Mouse (Mus musculus): ENCODE data around the gene Rwdd3. TPM values are rescaled to one million over a fixed set of nuclear protein-coding genes. Genes with fewer than 3 reads are reported as not detected.

Gene Rwdd3
- total RNA-seq (2021), result 1 to 10 TPM; 3.0 to 3.1 TPM

DNA sequence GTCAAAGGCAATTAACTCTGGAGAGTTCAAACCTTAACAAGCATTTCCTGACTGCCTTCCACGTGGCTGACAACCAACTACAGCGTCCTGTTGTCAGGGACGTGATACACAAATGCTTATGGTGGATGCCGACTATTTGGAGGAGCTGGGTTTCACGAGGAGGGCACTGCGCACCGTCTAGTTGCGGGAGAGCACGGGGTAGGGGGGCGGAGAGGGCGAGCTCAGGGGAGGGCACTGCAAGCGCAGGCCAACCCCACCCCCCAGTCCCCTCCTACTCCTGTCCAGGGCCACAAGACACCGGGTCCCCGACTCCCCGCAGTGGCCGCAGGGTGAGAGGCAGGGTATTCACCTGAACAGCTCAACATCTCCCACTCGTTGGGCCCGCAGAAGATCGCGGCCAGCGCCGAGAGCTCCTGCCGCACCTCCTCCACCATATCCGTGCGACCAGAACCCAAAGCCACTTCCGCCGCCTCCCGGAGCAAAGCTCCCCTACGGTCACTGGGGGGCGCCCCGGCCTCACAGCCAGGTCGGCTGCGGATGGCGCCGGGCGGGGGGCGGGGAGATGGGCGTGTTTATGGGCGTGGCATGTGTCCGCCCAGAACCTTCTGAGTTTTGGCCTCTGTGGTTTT, at the start of gene Rwdd3:
Rwdd3 (minus strand) TSS at position 453 of the 629 bp plus-strand sequence.
- intact Hi-C loops (cut with DNase I), result loop anchor here (2.0 to 10.0 kb wide), 4 partner anchors 91 to 563 kb away; no protein-coding TSS in a partner anchor
- peak; percentile 92 to 93 for DNase-seq

DNA sequence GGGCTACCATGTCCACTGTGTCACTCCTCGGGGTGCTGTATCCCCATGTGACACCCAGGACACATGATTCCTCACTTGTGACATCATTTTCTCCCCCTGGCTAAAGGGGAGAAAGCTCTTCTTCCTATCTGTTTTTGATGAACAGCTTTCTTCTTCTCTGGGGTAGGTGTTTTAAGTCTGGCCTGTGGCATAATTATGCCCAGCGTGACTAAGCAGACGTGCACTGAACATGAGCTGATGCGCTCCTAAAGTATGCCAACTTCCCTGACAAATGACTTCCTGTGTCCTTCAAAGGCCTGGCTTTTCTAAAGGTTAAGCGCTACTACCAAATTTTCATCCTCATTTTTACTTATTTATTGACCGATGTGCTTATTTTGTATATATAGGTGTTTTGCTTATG, 45.5 kb upstream of the Rwdd3 start:
- intact Hi-C loops (cut with DNase I), result no loop called here
- no peak for DNase-seq

- DNase-seq, result no peak
- intact Hi-C loops (cut with DNase I), result no loop called here
Measured at GRCm38 (mm10) chr3:121213501-121213900, 42.0 kb upstream of the Rwdd3 start.

DNA sequence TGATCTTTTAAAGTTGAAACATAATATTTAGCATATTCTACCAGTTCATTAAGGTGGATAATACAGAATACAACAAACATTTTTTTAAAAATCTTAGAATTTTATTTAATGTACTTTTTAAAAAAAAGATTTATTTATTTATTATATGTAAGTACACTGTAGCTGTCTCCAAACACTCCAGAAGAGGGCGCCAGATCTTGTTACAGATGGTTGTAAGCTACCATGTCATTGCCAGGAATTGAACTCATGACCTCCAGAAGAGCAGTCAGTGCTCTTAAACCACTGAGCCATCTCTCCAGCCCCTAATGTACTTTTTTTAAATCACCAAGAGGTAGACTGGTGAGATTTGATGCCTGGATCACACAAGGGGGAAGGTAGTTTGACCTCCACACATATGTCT, 40.7 kb upstream of the Rwdd3 start:
- intact Hi-C loops (cut with DNase I), result no loop called here
- no peak for DNase-seq

GRCm38 (mm10) chr3:121208994-121209393, 37.5 kb upstream of the Rwdd3 start:
- intact Hi-C loops (cut with DNase I), result no loop called here
- no peak for DNase-seq

DNA sequence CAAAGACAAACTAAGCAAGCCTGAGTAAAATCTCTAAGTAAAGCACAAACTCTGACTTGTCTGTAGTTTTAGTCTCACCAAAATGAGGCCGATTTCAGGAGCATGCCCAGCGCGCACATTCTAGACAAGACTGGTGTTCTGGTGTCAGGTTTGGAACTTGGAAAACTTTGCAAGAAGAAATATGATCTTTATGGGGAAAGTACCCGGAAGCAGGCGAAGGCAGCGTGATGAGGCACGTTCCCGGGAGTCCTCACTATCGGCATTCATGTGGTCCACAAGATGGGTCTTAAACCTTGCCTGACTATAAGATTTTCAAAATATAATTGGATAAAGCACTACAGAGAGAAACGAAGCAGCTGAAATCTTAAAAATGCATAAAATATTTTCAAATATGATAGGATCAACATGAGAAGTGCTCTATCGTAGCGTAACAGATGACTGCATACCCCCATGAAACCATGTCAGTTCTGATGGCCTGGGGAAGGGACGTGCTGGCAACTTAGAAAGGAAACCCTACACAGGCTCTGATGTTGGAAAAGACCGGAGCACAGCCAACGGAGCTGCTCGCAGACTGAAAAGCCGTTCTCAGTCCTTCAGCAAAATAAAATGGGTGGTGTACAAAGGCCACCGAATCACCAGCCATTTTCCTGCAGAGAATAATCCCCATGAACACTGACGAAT, 34.8 kb upstream of the Rwdd3 start:
- no peak for DNase-seq
- intact Hi-C loops (cut with DNase I), result no loop called here

GRCm38 (mm10) chr3:121202638-121203037, 31.1 kb upstream of the Rwdd3 start:
- no peak for DNase-seq
- intact Hi-C loops (cut with DNase I), result no loop called here

- intact Hi-C loops (cut with DNase I), result no loop called here
- DNase-seq, result no peak
Measured at GRCm38 (mm10) chr3:121201012-121201747, 29.7 kb upstream of the Rwdd3 start.

DNA sequence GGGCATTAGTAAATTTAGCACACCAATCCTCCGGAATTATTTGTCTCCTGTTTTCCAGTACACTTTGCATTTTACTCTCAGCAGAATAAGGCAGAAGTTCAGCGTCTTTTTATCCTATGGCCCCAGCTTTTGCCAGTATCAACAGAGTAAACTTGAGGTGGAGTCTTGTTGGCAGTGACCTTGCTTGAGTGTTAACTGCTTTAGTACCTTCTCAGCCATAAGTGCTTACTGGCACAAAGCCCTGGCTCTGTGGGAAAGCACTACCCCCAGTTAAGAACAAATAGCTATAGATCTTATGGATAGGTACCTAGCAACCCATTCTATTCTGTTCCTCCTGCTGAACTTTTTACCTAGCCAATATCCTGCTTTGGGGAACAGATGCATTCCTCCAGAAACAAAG, 17.7 kb upstream of the Rwdd3 start:
- intact Hi-C loops (cut with DNase I), result no loop called here
- DNase-seq, result no peak

DNA sequence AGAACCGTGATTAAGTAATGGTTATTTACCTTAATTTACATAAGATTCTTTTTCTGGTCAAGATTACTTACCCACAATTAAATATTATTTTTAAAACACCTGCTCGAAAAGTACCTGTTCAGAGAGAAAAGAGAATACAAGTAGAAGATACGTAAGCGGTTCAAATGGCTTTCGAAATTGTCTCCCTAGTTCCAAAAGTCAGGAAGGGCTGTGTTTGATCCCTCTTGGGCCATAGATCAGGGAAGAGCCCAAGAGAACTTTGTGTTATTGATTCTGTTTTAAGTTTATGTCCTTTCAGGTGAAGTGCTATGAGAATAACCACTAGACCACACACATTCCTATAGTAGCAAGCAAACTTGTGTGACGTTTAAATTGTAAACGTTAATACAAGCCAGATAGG, 16.0 kb upstream of the Rwdd3 start:
- DNase-seq, result no peak

DNA sequence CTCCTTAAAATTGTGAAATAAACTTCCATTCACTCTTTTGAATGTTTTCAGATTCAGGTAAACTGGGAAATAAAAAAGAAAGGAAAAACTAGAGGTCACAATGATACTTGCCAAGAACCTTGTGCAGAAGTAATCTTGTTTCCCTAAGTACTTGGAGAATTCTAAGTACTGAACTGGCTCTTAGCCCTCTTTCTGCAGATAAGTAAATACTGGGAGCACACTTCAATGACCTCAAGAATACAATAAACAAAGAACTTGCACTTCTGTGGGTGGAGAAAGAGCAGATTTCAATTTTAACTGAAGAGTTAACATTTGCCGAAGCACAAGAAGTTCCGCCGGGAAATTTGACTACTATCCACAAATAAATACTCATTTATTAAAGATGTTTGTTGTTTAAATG, 15.4 kb upstream of the Rwdd3 start:
- intact Hi-C loops (cut with DNase I), result no loop called here
- DNase-seq, result no peak

More for the DNA sequence above, 16.0 kb upstream of the Rwdd3 start:
- intact Hi-C loops (cut with DNase I), result no loop called here

DNA sequence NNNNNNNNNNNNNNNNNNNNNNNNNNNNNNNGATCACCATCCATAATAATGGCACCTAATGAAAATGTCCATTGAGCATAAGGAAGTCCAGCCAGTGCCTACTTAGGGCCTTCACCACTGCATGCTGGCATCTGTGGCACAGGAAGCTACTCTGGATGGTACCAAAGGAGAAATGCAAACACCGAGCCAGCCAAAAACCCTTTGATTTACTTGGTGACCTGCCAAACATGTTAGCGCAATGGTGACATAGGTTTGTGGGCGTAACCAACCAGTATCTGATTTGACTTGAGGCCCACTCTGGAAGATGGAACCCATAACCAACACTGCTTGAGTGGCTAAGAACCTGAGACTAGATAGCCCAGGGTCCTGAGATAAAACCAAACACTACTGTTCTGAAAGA, 13.7 kb upstream of the Rwdd3 start:
- intact Hi-C loops (cut with DNase I), result no loop called here
- DNase-seq, result no peak

GRCm38 (mm10) chr3:121176011-121176410, 4.5 kb upstream of the Rwdd3 start:
- no peak for DNase-seq
- intact Hi-C loops (cut with DNase I), result loop anchor here (10.0 kb wide), 1 partner anchor 559 kb away; no protein-coding TSS in a partner anchor

DNA sequence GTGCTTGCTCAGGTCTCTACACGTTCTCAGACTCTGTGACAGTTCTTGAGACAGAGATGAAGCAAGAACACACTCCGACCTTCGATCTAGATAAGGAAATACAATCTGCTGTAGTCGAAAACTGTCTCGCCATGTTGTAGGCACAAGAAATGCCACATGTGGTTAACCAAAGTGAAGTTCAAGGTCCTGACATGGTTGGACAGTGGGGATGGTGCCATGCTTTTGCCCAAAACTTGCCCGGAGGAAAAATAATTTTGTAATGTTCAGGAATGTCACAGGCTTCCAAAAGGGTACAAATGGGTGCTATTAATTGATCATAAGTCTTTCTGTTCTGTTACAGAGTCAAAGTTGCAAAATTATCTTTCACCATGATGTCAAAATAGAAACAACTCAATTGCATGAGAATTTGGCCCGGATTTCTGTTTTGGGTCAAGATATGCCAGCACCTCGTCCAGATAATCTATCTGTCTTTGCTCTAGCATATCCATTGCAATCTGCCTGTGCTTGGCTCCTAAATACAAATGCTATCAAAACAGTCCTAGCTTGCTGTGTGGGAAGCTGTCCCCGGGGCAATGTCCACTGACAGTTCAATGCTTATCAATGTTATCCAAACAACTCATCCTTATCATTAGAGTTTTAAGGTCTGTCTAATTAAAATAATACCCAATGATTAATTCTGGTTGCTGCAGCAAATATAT, 2.9 kb upstream of the Rwdd3 start:
- intact Hi-C loops (cut with DNase I), result loop anchor here (5.0 to 10.0 kb wide), 3 partner anchors 88 to 560 kb away; no protein-coding TSS in a partner anchor
- DNase-seq, result no peak

DNA sequence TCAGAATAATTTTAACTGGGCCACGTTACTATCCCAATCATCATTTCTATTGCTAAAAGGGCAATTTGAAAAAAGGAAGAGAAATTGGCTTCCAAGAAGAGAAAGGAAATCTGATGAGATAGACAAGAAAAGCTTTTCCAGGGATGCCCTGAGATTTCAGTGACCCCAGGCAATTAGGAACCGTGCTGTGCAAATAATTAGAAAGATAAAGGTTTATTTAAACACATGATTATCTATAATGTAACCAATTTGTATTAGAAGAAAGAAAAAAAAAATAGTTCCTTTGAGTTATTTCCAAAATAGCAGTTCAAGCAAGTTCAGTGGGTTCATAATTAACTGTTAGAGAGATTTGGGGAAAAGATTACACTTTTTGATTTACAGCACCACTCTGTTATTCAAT, 1.2 kb upstream of the Rwdd3 start:
- DNase-seq, result no peak
- intact Hi-C loops (cut with DNase I), result loop anchor here (2.0 to 10.0 kb wide), 4 partner anchors 90 to 562 kb away; partner anchors contain the start of gene Alg14

GRCm38 (mm10) chr3:121171872-121172265, 374 bp upstream of the Rwdd3 start:
- intact Hi-C loops (cut with DNase I), result loop anchor here (2.0 to 10.0 kb wide), 5 partner anchors 90 to 563 kb away; partner anchors contain the start of gene Alg14
- no peak for DNase-seq

DNA sequence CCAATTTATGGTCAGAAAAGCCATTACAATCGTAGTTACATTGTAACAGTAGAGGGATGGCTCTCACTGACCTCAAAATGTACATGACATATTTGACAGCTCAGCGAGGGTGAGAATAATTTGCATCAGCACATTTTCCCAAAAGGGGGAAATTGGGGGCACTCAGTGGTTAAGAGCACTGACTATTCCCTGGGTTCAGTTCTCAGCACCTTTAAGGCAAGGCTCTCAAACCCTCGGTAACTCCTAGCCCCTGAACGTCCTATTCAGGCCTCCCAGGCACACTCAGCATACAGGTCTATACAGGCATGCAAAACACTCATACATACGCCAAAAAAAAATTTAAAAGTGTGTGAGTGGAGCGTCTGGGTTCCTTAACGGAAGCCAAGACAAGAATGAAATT, 864 bp downstream of the Rwdd3 start:
- no peak for DNase-seq
- intact Hi-C loops (cut with DNase I), result loop anchor here (2.0 to 10.0 kb wide), 4 partner anchors 92 to 564 kb away; no protein-coding TSS in a partner anchor

GRCm38 (mm10) chr3:121169092-121169942, 2.2 kb downstream of the Rwdd3 start:
- no peak for DNase-seq
- intact Hi-C loops (cut with DNase I), result no loop called here

- intact Hi-C loops (cut with DNase I), result no loop called here
- DNase-seq, result no peak
Measured at GRCm38 (mm10) chr3:121168581-121168980, 2.9 kb downstream of the Rwdd3 start.

DNA sequence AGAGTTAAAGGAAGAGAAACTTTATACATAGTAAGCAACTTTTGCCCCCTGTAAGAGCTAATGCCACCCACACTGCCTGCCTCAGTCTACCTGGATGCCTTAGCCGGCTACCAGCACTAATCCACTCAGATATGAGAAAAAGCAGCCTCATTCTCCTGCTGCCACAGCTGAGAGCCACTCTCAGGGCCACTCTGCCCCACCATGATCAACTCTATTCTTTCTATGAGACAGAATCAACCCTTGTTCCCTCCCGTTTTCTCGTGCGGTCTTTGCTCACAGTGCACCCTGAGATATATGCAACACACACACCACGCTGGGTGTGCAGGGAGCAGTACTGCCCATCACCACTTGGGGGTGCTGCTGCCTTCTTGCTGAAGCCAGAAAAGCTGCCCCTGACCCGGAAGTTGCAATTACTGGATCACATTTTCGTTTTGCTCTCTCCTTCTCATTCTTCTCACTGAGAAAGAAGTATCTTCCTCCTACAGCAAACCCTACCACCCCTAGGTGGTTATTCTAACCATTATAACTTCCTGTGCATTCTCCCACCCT, 8.2 kb downstream of the Rwdd3 start:
- intact Hi-C loops (cut with DNase I), result no loop called here
- peak; percentile 41 to 69 for DNase-seq

Measured in heart, postnatal 10 days (tissue).